Mouse (Mus musculus): Measurements from ENCODE around the gene Yaf2. TPM values are rescaled to one million over a fixed set of nuclear protein-coding genes. Genes with fewer than 3 reads are reported as not detected.

Gene Yaf2
- polyA plus RNA-seq, 1 experiment from 2014 or later, result 74.8 TPM

DNA sequence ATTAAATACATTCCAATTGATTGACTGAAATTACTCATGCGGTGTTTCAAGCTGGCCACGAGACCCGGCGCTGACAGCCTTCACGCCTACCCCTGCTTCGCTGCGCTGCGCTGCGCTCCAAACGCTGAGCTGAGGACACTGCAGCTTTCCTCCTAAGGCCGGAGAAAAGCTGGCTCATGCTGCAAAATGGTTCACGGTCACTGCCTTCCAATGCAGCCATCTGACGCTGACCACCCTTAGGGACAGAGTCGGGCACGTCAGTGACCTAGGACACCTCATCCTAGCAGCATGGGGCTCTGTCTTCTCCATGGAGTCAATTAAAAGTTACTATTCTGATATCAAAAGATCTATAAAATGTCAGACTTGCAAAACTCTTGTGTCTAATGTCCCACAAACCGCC lies 70.4 kb downstream of the Yaf2 start:
- ATAC-seq (ENCODE audit: insufficient read depth, low FRiP score, low read depth), result no peak
- Histone ChIP-seq H3K9me3 (no peaks in the 10 kb centered on the region), H3K4me2 (no peak overlapping the region), H3K9ac (no peak overlapping the region), H3K4me1 (no peaks in the 10 kb centered on the region), H3K27ac (no peak overlapping the region), H3K36me3 (peaks cover under 1% of the 10 kb centered on the region; the same call in 1 of the 2 replicates), H3K4me3 (replicated peaks) (no peak overlapping the region), H3K27me3 (replicated peaks) (no peaks in the 10 kb centered on the region)
- 85% methylated on average over 16 of the region's 16 CpGs for WGBS

DNA sequence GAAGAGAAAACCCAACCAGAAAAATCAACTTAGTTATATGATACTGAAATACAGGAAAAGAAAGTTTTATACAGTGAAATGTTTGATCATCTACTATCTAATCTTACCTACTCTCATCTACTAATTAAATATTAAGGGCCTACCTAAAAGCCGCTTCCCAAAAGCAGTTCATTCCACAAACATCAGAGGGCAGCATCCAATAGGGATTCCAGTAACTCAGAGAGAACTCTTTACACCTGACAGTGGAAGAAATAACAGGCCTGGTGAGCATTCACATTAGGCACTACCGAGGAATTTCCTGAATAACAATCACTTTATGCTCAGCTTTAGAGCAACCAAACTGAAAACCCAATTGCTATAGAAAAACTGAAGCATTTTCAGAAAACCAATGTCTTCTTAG lies 71.0 kb downstream of the Yaf2 start:
- 35% methylated on average over 2 of the region's 2 CpGs for WGBS
- no peak overlapping the region for H3K27ac ChIP-seq
- no peak overlapping the region for H3K4me2 ChIP-seq

DNA sequence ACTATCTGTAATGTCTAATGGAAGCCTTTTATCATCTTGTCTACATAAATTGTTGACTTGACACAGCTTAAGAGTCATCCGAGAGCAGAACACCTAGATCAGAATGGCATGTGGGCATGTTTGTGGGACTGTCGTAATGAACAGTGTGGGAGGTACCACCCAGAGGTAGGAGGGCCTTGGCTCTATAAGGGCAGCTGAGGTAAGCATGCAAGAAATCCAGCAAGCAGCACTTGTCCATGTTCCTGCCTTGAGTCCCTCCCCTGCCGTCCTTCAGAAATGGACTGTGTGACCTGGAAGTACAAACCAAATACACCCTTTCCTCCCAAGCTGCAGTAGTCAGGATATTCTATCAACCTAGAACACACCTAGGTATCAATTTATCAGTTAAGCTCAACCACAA lies 71.5 kb downstream of the Yaf2 start:
- no peak overlapping the region for H3K4me3 ChIP-seq (replicated peaks)
- H3K36me3 ChIP-seq, result peaks cover 3% of the 10 kb centered on the region; the same call in 1 of the 2 replicates
- H3K27ac ChIP-seq, result no peak overlapping the region
- ATAC-seq (ENCODE audit: insufficient read depth, low FRiP score, low read depth), result no peak; the same call in 1 of the 2 replicates
- 68% methylated on average over 3 of the region's 3 CpGs for WGBS
- no peak overlapping the region for H3K9ac ChIP-seq
- H3K4me1 ChIP-seq, result no peaks in the 10 kb centered on the region
- no peaks in the 10 kb centered on the region for H3K9me3 ChIP-seq
- no peaks in the 10 kb centered on the region for H3K27me3 ChIP-seq (replicated peaks)
- H3K4me2 ChIP-seq, result no peak overlapping the region

More for the DNA sequence above, 71.0 kb downstream of the Yaf2 start:
- no peaks in the 10 kb centered on the region for H3K9me3 ChIP-seq
- no peak overlapping the region for H3K4me3 ChIP-seq (replicated peaks)
- H3K36me3 ChIP-seq, result peaks cover 3% of the 10 kb centered on the region; the same call in 1 of the 2 replicates
- H3K27me3 ChIP-seq (replicated peaks), result no peaks in the 10 kb centered on the region
- H3K9ac ChIP-seq, result no peak overlapping the region
- H3K4me1 ChIP-seq, result no peaks in the 10 kb centered on the region
- ATAC-seq (ENCODE audit: insufficient read depth, low FRiP score, low read depth), result no peak

DNA sequence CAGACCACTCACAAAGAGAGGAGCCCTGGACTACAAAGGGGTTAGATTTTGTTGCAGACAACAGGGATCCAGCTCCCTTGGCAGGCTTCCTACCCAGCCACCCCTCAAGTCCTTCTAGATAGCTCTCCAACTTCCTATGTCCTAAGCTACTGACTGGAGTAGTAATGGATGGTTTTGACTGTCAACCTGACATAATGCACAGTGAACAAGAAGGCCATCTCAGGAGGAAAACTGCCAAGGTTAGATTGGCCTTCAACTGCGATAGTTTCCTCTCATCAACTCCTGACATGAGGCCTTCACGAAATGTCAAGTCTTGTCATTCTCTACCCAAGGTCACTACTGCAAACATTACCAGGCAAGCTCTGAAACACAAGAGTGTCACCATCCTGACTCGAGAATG lies 72.5 kb downstream of the Yaf2 start:
- Histone ChIP-seq H3K27me3 (replicated peaks) (no peaks in the 10 kb centered on the region), H3K9ac (no peak overlapping the region), H3K9me3 (no peaks in the 10 kb centered on the region), H3K4me2 (no peak overlapping the region), H3K36me3 (peaks cover 3% of the 10 kb centered on the region; the same call in 1 of the 2 replicates), H3K4me3 (replicated peaks) (no peak overlapping the region), H3K27ac (no peak overlapping the region), H3K4me1 (no peaks in the 10 kb centered on the region)
- no peak for ATAC-seq (ENCODE audit: insufficient read depth, low FRiP score, low read depth)
- 83% methylated on average over 3 of the region's 3 CpGs for WGBS

DNA sequence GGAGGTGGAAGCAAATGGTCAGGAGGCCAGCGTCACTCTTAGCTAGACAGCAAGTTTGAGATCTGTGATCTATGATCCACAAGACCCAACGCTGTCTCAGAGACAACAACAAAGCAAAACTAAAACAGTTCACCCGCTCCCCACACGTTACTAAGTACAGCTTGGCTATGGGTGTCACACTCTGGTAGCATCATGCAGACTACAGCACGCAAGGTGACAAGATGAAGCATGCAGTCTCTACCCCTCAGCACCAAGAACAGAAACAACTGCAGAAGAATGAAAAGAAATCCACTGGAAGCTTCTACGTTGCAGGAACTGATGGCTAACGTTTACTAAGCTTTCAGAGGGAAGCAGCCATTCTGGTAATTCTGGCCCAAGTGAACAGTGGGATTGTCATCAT lies 73.2 kb downstream of the Yaf2 start:
- H3K36me3 ChIP-seq, result peaks cover 3% of the 10 kb centered on the region
- ATAC-seq (ENCODE audit: insufficient read depth, low FRiP score, low read depth), result no peak
- H3K27ac ChIP-seq, result no peak overlapping the region
- no peak overlapping the region for H3K4me2 ChIP-seq
- WGBS, result 76% methylated on average over 7 of the region's 7 CpGs
- H3K9ac ChIP-seq, result no peak overlapping the region
- no peak overlapping the region for H3K4me3 ChIP-seq (replicated peaks)
- H3K9me3 ChIP-seq, result no peaks in the 10 kb centered on the region
- H3K27me3 ChIP-seq (replicated peaks), result no peaks in the 10 kb centered on the region
- no peaks in the 10 kb centered on the region for H3K4me1 ChIP-seq

DNA sequence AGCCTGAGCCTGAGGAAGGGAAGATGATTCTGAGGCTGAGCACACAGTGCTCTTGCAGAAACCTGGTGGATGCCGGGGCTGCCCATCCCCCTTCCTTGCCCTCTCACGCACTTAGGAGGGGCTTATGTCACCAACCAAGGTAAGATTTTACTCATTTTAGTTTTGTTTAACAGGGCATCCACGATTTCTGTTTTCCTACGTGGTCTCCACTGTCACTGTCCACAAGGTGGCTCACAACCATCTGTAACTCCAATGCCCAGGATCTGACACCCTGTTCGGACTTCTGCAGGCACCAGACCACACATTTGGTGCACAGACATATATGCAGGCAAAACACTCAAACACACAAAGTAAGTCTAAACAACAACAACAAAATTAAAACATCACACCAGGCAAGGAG lies 73.9 kb downstream of the Yaf2 start:
- no peak for ATAC-seq (ENCODE audit: insufficient read depth, low FRiP score, low read depth)

DNA sequence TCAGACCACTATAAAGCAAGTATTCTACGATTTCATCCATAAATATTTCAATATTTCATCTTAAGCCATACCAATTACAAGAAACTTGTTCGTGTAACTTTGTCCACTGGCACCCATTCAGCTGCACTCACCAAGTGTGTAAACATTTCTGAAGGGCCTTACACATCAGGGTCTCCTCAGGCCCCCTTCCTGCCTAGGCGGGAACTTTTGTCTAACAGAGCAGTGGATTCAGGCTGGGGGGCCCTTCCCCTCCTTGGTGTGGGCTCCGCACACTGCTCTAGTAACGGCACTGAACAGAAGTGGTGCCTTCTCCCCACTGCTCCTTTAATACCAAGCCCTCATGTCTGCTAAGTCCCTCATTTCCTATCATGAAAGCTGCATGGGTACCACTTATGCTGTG lies 74.5 kb downstream of the Yaf2 start:
- no peak for ATAC-seq (ENCODE audit: insufficient read depth, low FRiP score, low read depth)
- H3K9me3 ChIP-seq, result no peaks in the 10 kb centered on the region
- H3K4me2 ChIP-seq, result no peak overlapping the region
- H3K4me1 ChIP-seq, result no peaks in the 10 kb centered on the region
- WGBS, result 75% methylated on average over 5 of the region's 5 CpGs
- H3K27me3 ChIP-seq (replicated peaks), result no peaks in the 10 kb centered on the region
- H3K27ac ChIP-seq, result no peak overlapping the region
- H3K4me3 ChIP-seq (replicated peaks), result no peak overlapping the region
- H3K36me3 ChIP-seq, result peaks cover 9% of the 10 kb centered on the region
- H3K9ac ChIP-seq, result no peak overlapping the region

More for the DNA sequence above, 73.9 kb downstream of the Yaf2 start:
- Histone ChIP-seq H3K27me3 (replicated peaks) (no peaks in the 10 kb centered on the region), H3K4me2 (no peak overlapping the region), H3K4me1 (no peaks in the 10 kb centered on the region), H3K36me3 (peaks cover 8% of the 10 kb centered on the region), H3K9ac (no peak overlapping the region), H3K4me3 (replicated peaks) (no peak overlapping the region), H3K9me3 (no peaks in the 10 kb centered on the region), H3K27ac (no peak overlapping the region)
- 43% methylated on average over 5 of the region's 5 CpGs for WGBS

DNA sequence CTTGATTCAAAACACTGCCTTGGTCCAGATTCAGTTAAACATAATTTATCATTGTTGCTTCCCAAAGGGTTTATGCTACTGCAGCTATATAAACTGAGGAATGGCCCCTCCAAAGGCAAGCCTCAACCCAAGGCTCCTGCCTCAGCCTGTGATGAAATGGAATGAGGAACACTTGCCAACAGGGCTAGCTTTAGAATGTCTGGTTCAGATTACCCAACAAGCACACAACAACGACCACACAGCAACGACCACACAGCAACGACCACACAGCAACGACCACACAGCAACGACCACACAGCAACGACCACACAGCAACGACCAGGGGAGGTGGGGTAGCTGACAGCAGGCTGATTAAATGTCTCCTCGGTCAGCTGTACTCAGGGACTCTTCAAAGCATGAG lies 76.8 kb downstream of the Yaf2 start:
- Histone ChIP-seq H3K27me3 (replicated peaks) (no peaks in the 10 kb centered on the region), H3K4me1 (no peaks in the 10 kb centered on the region), H3K27ac (no peak overlapping the region), H3K36me3 (peaks cover 17% of the 10 kb centered on the region), H3K4me2 (no peak overlapping the region), H3K9ac (no peak overlapping the region), H3K4me3 (replicated peaks) (no peak overlapping the region), H3K9me3 (no peaks in the 10 kb centered on the region)
- WGBS, result 74% methylated on average over 8 of the region's 8 CpGs
- ATAC-seq (ENCODE audit: insufficient read depth, low FRiP score, low read depth), result no peak

DNA sequence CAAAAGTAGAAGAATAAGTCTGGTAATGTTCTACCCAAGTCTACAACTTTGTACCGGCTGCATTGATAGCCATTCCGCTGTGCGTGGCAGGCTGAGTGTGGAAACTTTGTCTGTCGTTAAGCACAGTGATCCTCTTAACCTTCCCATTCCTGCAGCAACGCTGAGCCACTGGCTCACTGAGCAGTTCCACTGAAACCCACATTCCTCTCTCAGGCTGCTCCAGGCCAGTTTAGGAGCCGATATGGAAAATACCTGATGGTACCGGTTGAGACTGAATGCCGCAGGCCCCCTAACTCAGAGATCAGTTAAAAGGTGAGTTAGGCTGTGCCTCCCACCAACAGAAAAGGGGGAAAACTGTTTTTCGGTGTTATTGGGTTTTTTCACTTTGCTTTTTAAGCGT lies 81.4 kb downstream of the Yaf2 start:
- 81% methylated on average over 10 of the region's 10 CpGs for WGBS
- no peak for ATAC-seq (ENCODE audit: insufficient read depth, low FRiP score, low read depth)
- Histone ChIP-seq H3K4me3 (replicated peaks) (no peak overlapping the region), H3K4me1 (no peaks in the 10 kb centered on the region), H3K27ac (no peak overlapping the region), H3K9me3 (no peaks in the 10 kb centered on the region), H3K27me3 (replicated peaks) (no peaks in the 10 kb centered on the region), H3K9ac (no peak overlapping the region), H3K36me3 (peaks cover 25% of the 10 kb centered on the region), H3K4me2 (no peak overlapping the region)

DNA sequence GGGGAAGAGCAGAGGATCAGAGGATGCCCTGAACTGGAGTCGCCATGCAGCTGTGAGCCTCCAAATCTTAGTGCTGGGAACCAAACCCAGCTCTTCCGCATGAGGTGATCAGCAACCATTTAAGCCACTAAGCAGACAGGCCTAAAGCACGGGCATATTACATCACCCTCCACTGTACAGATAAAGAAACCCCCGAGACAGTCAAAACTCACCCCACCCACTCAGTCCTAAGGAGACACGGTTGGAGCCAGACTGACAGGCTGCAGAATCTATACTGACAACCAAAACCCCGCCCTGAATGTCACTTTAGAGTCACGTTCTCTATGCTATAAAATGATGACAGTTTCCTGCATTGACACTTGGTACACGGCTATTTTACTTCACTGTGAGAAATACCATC lies 83.6 kb downstream of the Yaf2 start:
- Histone ChIP-seq H3K4me1 (no peaks in the 10 kb centered on the region), H3K4me3 (replicated peaks) (no peak overlapping the region), H3K27me3 (replicated peaks) (no peaks in the 10 kb centered on the region), H3K9me3 (no peaks in the 10 kb centered on the region), H3K27ac (no peak overlapping the region), H3K36me3 (peaks cover 24% of the 10 kb centered on the region), H3K9ac (no peak overlapping the region), H3K4me2 (no peak overlapping the region)
- ATAC-seq (ENCODE audit: insufficient read depth, low FRiP score, low read depth), result no peak
- WGBS, result 70% methylated on average over 8 of the region's 8 CpGs

DNA sequence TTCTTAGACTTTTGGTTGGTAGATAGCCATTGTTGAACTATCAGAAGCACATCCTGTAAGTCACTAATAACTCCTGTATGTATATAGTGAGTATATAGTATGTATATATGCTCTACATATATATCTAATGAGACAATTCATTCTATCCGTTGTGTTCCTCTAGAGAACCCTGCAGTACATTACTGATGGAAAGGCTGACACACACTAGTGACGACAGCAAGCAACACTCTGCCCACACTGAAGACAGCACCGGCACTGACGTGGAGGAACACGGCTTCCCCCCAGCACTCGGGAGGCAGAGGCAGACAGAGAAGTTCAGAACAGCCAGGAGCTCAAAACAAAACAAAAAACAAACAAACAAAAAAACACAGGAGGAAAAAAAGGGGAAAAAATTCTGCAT lies 84.3 kb downstream of the Yaf2 start:
- no peaks in the 10 kb centered on the region for H3K4me1 ChIP-seq
- no peak overlapping the region for H3K27ac ChIP-seq
- H3K4me3 ChIP-seq (replicated peaks), result no peak overlapping the region
- H3K9me3 ChIP-seq, result no peaks in the 10 kb centered on the region
- peaks cover 20% of the 10 kb centered on the region for H3K36me3 ChIP-seq
- no peak for ATAC-seq (ENCODE audit: insufficient read depth, low FRiP score, low read depth)
- 83% methylated on average over 6 of the region's 6 CpGs for WGBS
- no peak overlapping the region for H3K9ac ChIP-seq
- no peak overlapping the region for H3K4me2 ChIP-seq
- H3K27me3 ChIP-seq (replicated peaks), result no peaks in the 10 kb centered on the region

DNA sequence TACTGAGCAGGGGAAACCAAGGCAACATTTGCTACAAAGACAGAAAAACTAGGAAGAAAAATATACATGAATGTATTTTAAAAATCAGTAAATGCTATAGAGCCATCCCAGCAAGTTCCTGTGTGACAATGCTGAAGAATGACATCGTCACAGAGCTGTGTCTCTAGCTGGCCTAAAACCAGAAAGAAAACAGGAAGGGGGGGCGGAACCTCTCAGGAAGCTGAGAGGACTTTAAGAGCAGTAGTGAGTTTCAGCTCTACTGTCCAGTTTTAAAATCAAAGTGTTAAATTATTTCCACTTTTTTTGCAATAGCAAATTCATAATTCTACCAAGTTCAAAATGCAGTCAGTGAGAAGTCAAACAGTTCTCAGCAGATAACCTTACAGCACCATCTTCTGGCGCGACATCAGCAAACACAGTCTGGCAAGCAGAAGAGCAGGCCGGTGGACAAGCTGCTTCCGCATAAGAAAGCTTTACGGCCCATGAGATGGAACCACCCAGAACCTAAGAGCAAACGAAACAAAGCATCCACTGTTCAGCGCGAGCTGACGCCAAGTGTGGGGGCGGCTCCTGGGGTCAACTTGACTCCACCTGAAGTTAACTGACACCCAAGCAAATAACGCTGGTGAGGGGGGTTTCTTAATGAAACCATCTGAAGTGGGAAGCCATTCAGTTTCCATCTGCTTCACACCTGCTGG lies 85.0 kb downstream of the Yaf2 start:
- 66% methylated on average over 13 of the region's 13 CpGs for WGBS
- Histone ChIP-seq H3K4me1 (no peaks in the 10 kb centered on the region), H3K4me3 (replicated peaks) (no peak overlapping the region), H3K27ac (no peak overlapping the region), H3K4me2 (no peak overlapping the region), H3K9ac (no peak overlapping the region), H3K27me3 (replicated peaks) (no peaks in the 10 kb centered on the region), H3K9me3 (no peaks in the 10 kb centered on the region), H3K36me3 (peaks cover 16% of the 10 kb centered on the region)
- ATAC-seq (ENCODE audit: insufficient read depth, low FRiP score, low read depth), result no peak

DNA sequence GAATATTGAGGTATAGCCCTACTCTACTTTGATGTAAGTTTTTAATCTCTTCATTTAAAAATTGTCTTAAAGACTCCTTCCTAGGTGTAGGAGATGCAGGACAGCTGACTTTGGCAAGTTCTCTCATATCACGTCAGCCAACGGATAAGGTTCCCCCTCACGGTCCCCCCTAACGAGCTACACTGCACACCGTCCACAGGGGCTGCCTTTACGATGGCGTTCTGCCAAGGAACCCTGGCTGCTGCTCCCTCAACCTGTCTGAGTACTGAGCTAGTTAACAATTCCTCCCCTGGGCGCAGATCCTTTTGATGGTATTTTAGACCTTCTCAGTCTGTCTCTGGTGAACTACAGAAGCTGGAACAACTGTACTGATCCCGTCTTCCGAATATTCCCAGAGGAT lies 93.5 kb downstream of the Yaf2 start:
- Histone ChIP-seq H3K4me2 (no peak overlapping the region), H3K9ac (no peak overlapping the region), H3K27ac (no peak overlapping the region), H3K4me1 (no peaks in the 10 kb centered on the region), H3K9me3 (no peaks in the 10 kb centered on the region), H3K4me3 (replicated peaks) (no peak overlapping the region), H3K27me3 (replicated peaks) (no peaks in the 10 kb centered on the region), H3K36me3 (0 out of 2 replicates have a peak, but pooled peaks cover 14% of the 10 kb centered on the region)
- WGBS, result 76% methylated on average over 10 of the region's 10 CpGs
- no peak for ATAC-seq (ENCODE audit: insufficient read depth, low FRiP score, low read depth)

Data from stomach, embryonic 15.5 days (tissue).